Mouse (Mus musculus): ENCODE data around the gene Rtn4rl1. TPM values are rescaled to one million over a fixed set of nuclear protein-coding genes. Genes with fewer than 3 reads are reported as not detected.

The Rtn4rl1 gene
- polyA plus RNA-seq, 1 experiment = 0.96 TPM

GRCm38 (mm10) chr11:75210093-75210492 lies 16.5 kb downstream of the Rtn4rl1 start:
- TF ChIP-seq EP300 (IDR thresholded peaks at IDR 0.05; ENCODE audit: insufficient read depth, low read depth, low read length) = no peak
- TF ChIP-seq POLR2A (IDR thresholded peaks at IDR 0.05; ENCODE audit: insufficient read depth, low read length) = no peak
- no peak for TF ChIP-seq CTCF (IDR thresholded peaks at IDR 0.05; ENCODE audit: low read depth, low read length)
- no peak overlapping the region for H3K9ac ChIP-seq (ENCODE audit: low read depth, poor library complexity, severe bottlenecking)
- no peaks in the 10 kb centered on the region for H3K27me3 ChIP-seq (ENCODE audit: control insufficient read depth, insufficient read depth, low read length, poor library complexity, severe bottlenecking)
- H3K9me3 ChIP-seq (replicated peaks; ENCODE audit: control insufficient read depth, insufficient read depth, low read length, poor library complexity, severe bottlenecking) = no peaks in the 10 kb centered on the region
- H3K4me3 ChIP-seq (ENCODE audit: low read depth, low read length) = no peak overlapping the region
- peaks cover 10% of the 10 kb centered on the region for H3K4me1 ChIP-seq (ENCODE audit: control insufficient read depth, insufficient read depth, low read length)
- H3K36me3 ChIP-seq (ENCODE audit: control insufficient read depth, insufficient read depth, low read length, poor library complexity, severe bottlenecking) = no peaks in the 10 kb centered on the region
- no peak overlapping the region for H3K27ac ChIP-seq (ENCODE audit: insufficient read depth, low read length)

- Histone ChIP-seq H3K27ac (ENCODE audit: insufficient read depth, low read length) (no peak overlapping the region), H3K27me3 (ENCODE audit: control insufficient read depth, insufficient read depth, low read length, poor library complexity, severe bottlenecking) (no peaks in the 10 kb centered on the region), H3K9ac (ENCODE audit: low read depth, poor library complexity, severe bottlenecking) (no peak overlapping the region), H3K36me3 (ENCODE audit: control insufficient read depth, insufficient read depth, low read length, poor library complexity, severe bottlenecking) (no peaks in the 10 kb centered on the region), H3K4me1 (ENCODE audit: control insufficient read depth, insufficient read depth, low read length) (peaks cover 8% of the 10 kb centered on the region), H3K9me3 (replicated peaks; ENCODE audit: control insufficient read depth, insufficient read depth, low read length, poor library complexity, severe bottlenecking) (no peaks in the 10 kb centered on the region), H3K4me3 (ENCODE audit: low read depth, low read length) (no peak overlapping the region)
- no peak for TF ChIP-seq POLR2A (IDR thresholded peaks at IDR 0.05; ENCODE audit: insufficient read depth, low read length)
- TF ChIP-seq CTCF (IDR thresholded peaks at IDR 0.05; ENCODE audit: low read depth, low read length) = no peak
- no peak for TF ChIP-seq EP300 (IDR thresholded peaks at IDR 0.05; ENCODE audit: insufficient read depth, low read depth, low read length)
Measured at GRCm38 (mm10) chr11:75210755-75211154, 17.2 kb downstream of the Rtn4rl1 start.

GRCm38 (mm10) chr11:75212031-75212667 lies 18.6 kb downstream of the Rtn4rl1 start:
- Histone ChIP-seq H3K9me3 (replicated peaks; ENCODE audit: control insufficient read depth, insufficient read depth, low read length, poor library complexity, severe bottlenecking) (no peaks in the 10 kb centered on the region), H3K4me3 (ENCODE audit: low read depth, low read length) (no peak overlapping the region), H3K4me1 (ENCODE audit: control insufficient read depth, insufficient read depth, low read length) (peaks cover 4% of the 10 kb centered on the region), H3K9ac (ENCODE audit: low read depth, poor library complexity, severe bottlenecking) (no peak overlapping the region), H3K27me3 (ENCODE audit: control insufficient read depth, insufficient read depth, low read length, poor library complexity, severe bottlenecking) (no peaks in the 10 kb centered on the region), H3K36me3 (ENCODE audit: control insufficient read depth, insufficient read depth, low read length, poor library complexity, severe bottlenecking) (no peaks in the 10 kb centered on the region), H3K27ac (ENCODE audit: insufficient read depth, low read length) (no peak overlapping the region)
- TF ChIP-seq CTCF (IDR thresholded peaks at IDR 0.05; ENCODE audit: low read depth, low read length) = no peak
- no peak for TF ChIP-seq EP300 (IDR thresholded peaks at IDR 0.05; ENCODE audit: insufficient read depth, low read depth, low read length)
- no peak for TF ChIP-seq POLR2A (IDR thresholded peaks at IDR 0.05; ENCODE audit: insufficient read depth, low read length)

GRCm38 (mm10) chr11:75212876-75213275 lies 19.3 kb downstream of the Rtn4rl1 start:
- no peaks in the 10 kb centered on the region for H3K27me3 ChIP-seq (ENCODE audit: control insufficient read depth, insufficient read depth, low read length, poor library complexity, severe bottlenecking)
- no peak overlapping the region for H3K9ac ChIP-seq (ENCODE audit: low read depth, poor library complexity, severe bottlenecking)
- H3K9me3 ChIP-seq (replicated peaks; ENCODE audit: control insufficient read depth, insufficient read depth, low read length, poor library complexity, severe bottlenecking) = no peaks in the 10 kb centered on the region
- H3K4me3 ChIP-seq (ENCODE audit: low read depth, low read length) = no peak overlapping the region
- no peaks in the 10 kb centered on the region for H3K36me3 ChIP-seq (ENCODE audit: control insufficient read depth, insufficient read depth, low read length, poor library complexity, severe bottlenecking)
- no peak for TF ChIP-seq EP300 (IDR thresholded peaks at IDR 0.05; ENCODE audit: insufficient read depth, low read depth, low read length)
- TF ChIP-seq CTCF (IDR thresholded peaks at IDR 0.05; ENCODE audit: low read depth, low read length) = no peak
- TF ChIP-seq POLR2A (IDR thresholded peaks at IDR 0.05; ENCODE audit: insufficient read depth, low read length) = no peak
- H3K4me1 ChIP-seq (ENCODE audit: control insufficient read depth, insufficient read depth, low read length) = peaks cover 4% of the 10 kb centered on the region
- H3K27ac ChIP-seq (ENCODE audit: insufficient read depth, low read length) = no peak overlapping the region

- peak overlapping the region; percentile 14; the same call in 1 of the 2 replicates for H3K4me3 ChIP-seq (ENCODE audit: low read depth, low read length)
- no peak overlapping the region for H3K27ac ChIP-seq (ENCODE audit: insufficient read depth, low read length)
- H3K9ac ChIP-seq (ENCODE audit: low read depth, poor library complexity, severe bottlenecking) = peak overlapping the region; percentile 24
- no peak for TF ChIP-seq CTCF (IDR thresholded peaks at IDR 0.05; ENCODE audit: low read depth, low read length)
- TF ChIP-seq POLR2A (IDR thresholded peaks at IDR 0.05; ENCODE audit: insufficient read depth, low read length) = no peak
- no peak for TF ChIP-seq EP300 (IDR thresholded peaks at IDR 0.05; ENCODE audit: insufficient read depth, low read depth, low read length)
- H3K9me3 ChIP-seq (replicated peaks; ENCODE audit: control insufficient read depth, insufficient read depth, low read length, poor library complexity, severe bottlenecking) = no peaks in the 10 kb centered on the region
- H3K36me3 ChIP-seq (ENCODE audit: control insufficient read depth, insufficient read depth, low read length, poor library complexity, severe bottlenecking) = no peaks in the 10 kb centered on the region
- H3K27me3 ChIP-seq (ENCODE audit: control insufficient read depth, insufficient read depth, low read length, poor library complexity, severe bottlenecking) = no peaks in the 10 kb centered on the region
- H3K4me1 ChIP-seq (ENCODE audit: control insufficient read depth, insufficient read depth, low read length) = peaks cover 4% of the 10 kb centered on the region
Measured at GRCm38 (mm10) chr11:75213372-75214080, 19.9 kb downstream of the Rtn4rl1 start.
